Mouse (Mus musculus) forebrain, embryonic 11.5 days (tissue): Measurements from ENCODE around the gene Trmu. TPM values are rescaled to one million over a fixed set of nuclear protein-coding genes. Genes with fewer than 3 reads are reported as not detected.

Source experiments
- ATAC-seq: fragments of 200-750 bp; cut with Nextera tagmentation; replicated peaks from 2 replicates; pipeline ENCODE4 v1.8.0; 2017; ENCODE audit warnings: moderate TSS enrichment; ENCODE audit not compliant: low FRiP score
- DNase-seq: peaks from one replicate; pipeline ENCODE4 v3.0.0-alpha.2; 2017; ENCODE audit warnings: low spot score
- H3K27ac ChIP-seq: fragments of 300-500 bp; sonication (generic); 2 replicates; pipeline ENCODE4 v1.5.1; 2014; ENCODE audit warnings: low read depth, low read length
- H3K27me3 ChIP-seq: fragments of 300-500 bp; sonication (generic); 2 replicates; pipeline ENCODE4 v1.6.1; 2014; ENCODE audit warnings: mild to moderate bottlenecking, low read length, mixed read lengths; ENCODE audit not compliant: control insufficient read depth, insufficient read depth
- H3K36me3 ChIP-seq: fragments of 300-500 bp; sonication (generic); 2 replicates; pipeline ENCODE4 v1.6.1; 2014; ENCODE audit warnings: mild to moderate bottlenecking, low read length, moderate library complexity, mixed read lengths; ENCODE audit not compliant: control insufficient read depth, insufficient read depth
- H3K4me1 ChIP-seq: fragments of 300-500 bp; sonication (generic); replicated peaks from 2 replicates; pipeline ENCODE4 v1.6.1; 2014; ENCODE audit warnings: low read length, mixed read lengths; ENCODE audit not compliant: control insufficient read depth, insufficient read depth
- H3K4me2 ChIP-seq: fragments of 300-500 bp; sonication (generic); 2 replicates; pipeline ENCODE4 v1.6.1; 2014; ENCODE audit warnings: low read depth, mild to moderate bottlenecking, low read length, moderate library complexity, mixed read lengths; ENCODE audit not compliant: severe bottlenecking
- H3K4me3 ChIP-seq: fragments of 300-500 bp; sonication (generic); 2 replicates; pipeline ENCODE4 v1.5.1; 2014; ENCODE audit warnings: low read depth, low read length
- H3K9ac ChIP-seq: fragments of 300-500 bp; sonication (generic); 2 replicates; pipeline ENCODE4 v1.6.1; 2014; ENCODE audit warnings: low read length
- H3K9me3 ChIP-seq: fragments of 300-500 bp; sonication (generic); 2 replicates; pipeline ENCODE4 v1.6.1; 2016; ENCODE audit warnings: low read length, mixed read lengths; ENCODE audit not compliant: control insufficient read depth
- WGBS: fragments of 180-500 bp; shearing (Covaris S2); extraction: QIAGEN DNeasy Blood & Tissue Kit; methylation state at CpG from one replicate; pipeline ENCODE4 v1.1.7; 2014; 5-methylcytosine and 5-hydroxymethylcytosine counted together
- polyA plus RNA-seq: library from polyadenylated mRNA; unstranded; fragments of >200 nt; fragmentation: Nextera tagmentation; extraction: Ambion mirVana; gene quantifications from 2 replicates; pipeline ENCODE4 v1.2.1, GENCODE M21; 2014

Trmu gene
- polyA plus RNA-seq, 1 experiment from 2014 or later: 35.7 TPM

- Histone ChIP-seq H3K4me1 (no peaks in the 10 kb centered on the region), H3K4me3 (no peak overlapping the region), H3K9me3 (no peaks in the 10 kb centered on the region), H3K27me3 (no peaks in the 10 kb centered on the region), H3K36me3 (no peaks in the 10 kb centered on the region; the same call in 1 of the 2 replicates), H3K4me2 (no peak overlapping the region), H3K27ac (no peak overlapping the region), H3K9ac (no peak overlapping the region)
- ATAC-seq (no peak), DNase-seq (no peak)
- WGBS: 62% methylated on average over 8 of the region's 8 CpGs
Observed at GRCm38 (mm10) chr15:85919892-85920248, 40.8 kb downstream of the Trmu start.

- Histone ChIP-seq H3K4me3 (no peak overlapping the region), H3K9ac (no peak overlapping the region), H3K27me3 (no peaks in the 10 kb centered on the region), H3K36me3 (no peaks in the 10 kb centered on the region; the same call in 1 of the 2 replicates), H3K4me1 (no peaks in the 10 kb centered on the region), H3K27ac (no peak overlapping the region), H3K4me2 (no peak overlapping the region), H3K9me3 (no peaks in the 10 kb centered on the region)
- 94% methylated on average over 11 of the region's 11 CpGs for WGBS
- ATAC-seq: no peak
- no peak for DNase-seq
Observed at GRCm38 (mm10) chr15:85921855-85922254, 42.7 kb downstream of the Trmu start.

GRCm38 (mm10) chr15:85928161-85928560 lies 49.0 kb downstream of the Trmu start:
- DNase-seq (no peak), ATAC-seq (no peak)
- no peak overlapping the region for H3K4me3 ChIP-seq
- H3K4me2 ChIP-seq: no peak overlapping the region
- H3K4me1 ChIP-seq: no peaks in the 10 kb centered on the region
- H3K27me3 ChIP-seq: no peaks in the 10 kb centered on the region
- no peak overlapping the region for H3K27ac ChIP-seq
- no peak overlapping the region for H3K9ac ChIP-seq
- H3K36me3 ChIP-seq: no peaks in the 10 kb centered on the region; the same call in 1 of the 2 replicates
- H3K9me3 ChIP-seq: no peaks in the 10 kb centered on the region
- WGBS: 81% methylated on average over 12 of the region's 12 CpGs

GRCm38 (mm10) chr15:85935627-85936049 lies 56.5 kb downstream of the Trmu start:
- Histone ChIP-seq H3K9ac (no peak overlapping the region), H3K4me1 (no peaks in the 10 kb centered on the region), H3K4me3 (no peak overlapping the region), H3K4me2 (no peak overlapping the region), H3K9me3 (no peaks in the 10 kb centered on the region), H3K27ac (no peak overlapping the region), H3K27me3 (no peaks in the 10 kb centered on the region), H3K36me3 (no peaks in the 10 kb centered on the region)
- WGBS: 31% methylated on average over 5 of the region's 5 CpGs
- ATAC-seq: no peak
- no peak for DNase-seq

Other genes starting within 250 kb of the Trmu start
- 0.31 and 0.51 TPM in 2 replicates for gene Ppara, start 144.3 kb upstream of the Trmu start, polyA plus RNA-seq
- gene Cdpf1, start 67.6 kb upstream of the Trmu start, polyA plus RNA-seq: 20.6 and 20.7 TPM in 2 replicates
- 0.05 TPM in 1 of 2 replicates, not detected in the other for gene Pkdrej, start 57.6 kb upstream of the Trmu start, polyA plus RNA-seq
- gene Ttc38, start 47.0 kb upstream of the Trmu start, polyA plus RNA-seq: 2.5 and 2.8 TPM in 2 replicates
- 60.8 and 62.7 TPM in 2 replicates for gene Gtse1, start 19.6 kb upstream of the Trmu start, polyA plus RNA-seq
- 7.3 and 7.9 TPM in 2 replicates for gene Celsr1, start 154.5 kb downstream of the Trmu start, polyA plus RNA-seq
- 15.5 and 16.6 TPM in 2 replicates for gene Gramd4, start 178.4 kb downstream of the Trmu start, polyA plus RNA-seq